Mouse (Mus musculus) heart, postnatal 0 days (tissue): Measurements from ENCODE around the gene Gm4952. TPM values are rescaled to one million over a fixed set of nuclear protein-coding genes. Genes with fewer than 3 reads are reported as not detected.

Source experiments
- ATAC-seq: fragments of 200-750 bp; cut with Nextera tagmentation; 2 replicates; pipeline ENCODE4 v1.8.0; 2017; ENCODE audit warnings: low read depth, moderate number of reproducible peaks, moderate library complexity; ENCODE audit not compliant: insufficient read depth
- DNase-seq: peaks from one replicate; pipeline ENCODE4 v3.0.0-alpha.2; 2016; ENCODE audit warnings: low spot score
- H3K27ac ChIP-seq: fragments of 300-500 bp; sonication (generic); 2 replicates; pipeline ENCODE4 v1.5.1; 2014; ENCODE audit warnings: low read depth, mild to moderate bottlenecking
- H3K27me3 ChIP-seq: fragments of 300-500 bp; sonication (generic); 2 replicates; pipeline ENCODE4 v1.6.1; 2014; ENCODE audit warnings: low read length, mixed read lengths; ENCODE audit not compliant: control insufficient read depth, insufficient read depth
- H3K36me3 ChIP-seq: fragments of 300-500 bp; sonication (generic); replicated peaks from 2 replicates; pipeline ENCODE4 v1.6.1; 2014; ENCODE audit warnings: low read length, mixed read lengths; ENCODE audit not compliant: control insufficient read depth, insufficient read depth
- H3K4me1 ChIP-seq: fragments of 300-500 bp; sonication (generic); 2 replicates; pipeline ENCODE4 v1.6.1; 2014; ENCODE audit warnings: antibody characterized with exemption; ENCODE audit not compliant: control insufficient read depth, insufficient read depth
- H3K4me2 ChIP-seq: fragments of 300-500 bp; sonication (generic); 2 replicates; pipeline ENCODE4 v1.6.1; 2014; ENCODE audit warnings: low read depth, mild to moderate bottlenecking, low read length, moderate library complexity
- H3K4me3 ChIP-seq: fragments of 300-500 bp; sonication (generic); 2 replicates; pipeline ENCODE4 v1.5.1; 2014; ENCODE audit warnings: low read depth, low read length
- H3K9ac ChIP-seq: fragments of 300-500 bp; sonication (generic); replicated peaks from 2 replicates; pipeline ENCODE4 v1.6.1; 2014; ENCODE audit warnings: low read depth, low read length, mixed read lengths
- H3K9me3 ChIP-seq: fragments of 300-500 bp; sonication (generic); replicated peaks from 2 replicates; pipeline ENCODE4 v1.6.1; 2016; ENCODE audit warnings: low read length; ENCODE audit not compliant: control insufficient read depth
- CTCF ChIP-seq: IDR thresholded peaks from 2 replicates; pipeline ENCODE4 v1.5.1; 2016; ENCODE audit warnings: antibody characterized with exemption, control low read depth, low read depth
- EP300 ChIP-seq: IDR thresholded peaks from 2 replicates; pipeline ENCODE4 v1.6.1; 2016; ENCODE audit warnings: antibody characterized with exemption, low read depth
- WGBS: fragments of 180-500 bp; shearing (Covaris S2); extraction: QIAGEN DNeasy Blood & Tissue Kit; methylation state at CpG from one replicate; pipeline ENCODE4 v1.1.7; 2014; 5-methylcytosine and 5-hydroxymethylcytosine counted together
- polyA plus RNA-seq: library from polyadenylated mRNA; unstranded; fragments of >200 nt; fragmentation: Nextera tagmentation; extraction: Ambion mirVana; gene quantifications from 2 replicates; pipeline ENCODE4 v1.2.1, GENCODE M21; 2015
- total RNA-seq: library from RNA; depleted of rRNA; stranded (reverse); fragments of >200 nt; gene quantifications from 2 replicates; pipeline ENCODE4 v1.2.3, GENCODE M21; 2014; ENCODE audit warnings: low replicate concordance

Gene Gm4952
- total and polyA plus RNA-seq, 2 experiments from 2014 or later: not detected

DNA sequence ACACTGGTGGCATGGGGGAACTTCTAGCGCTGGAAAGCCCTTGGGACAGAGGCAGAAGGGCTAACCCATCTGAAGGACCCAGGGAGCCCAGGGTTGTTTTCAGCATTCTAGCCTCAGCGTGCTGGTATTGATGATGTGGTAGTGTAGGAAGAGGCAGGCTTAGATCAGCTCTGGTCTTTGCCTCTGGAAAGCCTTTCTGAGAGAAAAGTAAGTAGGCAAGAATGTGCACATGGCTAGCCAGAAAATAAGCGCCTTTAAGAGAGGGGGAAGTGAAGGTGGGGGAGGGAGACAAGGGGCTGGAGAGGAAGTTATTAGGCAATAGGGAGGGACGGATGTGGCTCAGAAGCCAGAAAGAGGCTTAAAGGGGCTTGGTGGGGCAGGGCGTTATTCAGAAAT lies 25.8 kb upstream of the Gm4952 start:
- peaks cover 15% of the 10 kb centered on the region for H3K36me3 ChIP-seq
- ATAC-seq: no peak
- no peaks in the 10 kb centered on the region for H3K27me3 ChIP-seq
- 0 out of 2 replicates have a peak, but pooled peaks cover 3% of the 10 kb centered on the region for H3K4me1 ChIP-seq
- H3K4me3 ChIP-seq: peak overlapping the region; percentile 48
- H3K4me2 ChIP-seq: peak overlapping the region; percentile 75
- H3K9ac ChIP-seq: peak overlapping the region; percentile 53
- TF ChIP-seq EP300: no peak
- no peak for TF ChIP-seq CTCF
- no peaks in the 10 kb centered on the region for H3K9me3 ChIP-seq
- DNase-seq: peak; percentile 32
- H3K27ac ChIP-seq: peak overlapping the region; percentile 84
- 7% methylated on average over 5 of the region's 5 CpGs for WGBS

DNA sequence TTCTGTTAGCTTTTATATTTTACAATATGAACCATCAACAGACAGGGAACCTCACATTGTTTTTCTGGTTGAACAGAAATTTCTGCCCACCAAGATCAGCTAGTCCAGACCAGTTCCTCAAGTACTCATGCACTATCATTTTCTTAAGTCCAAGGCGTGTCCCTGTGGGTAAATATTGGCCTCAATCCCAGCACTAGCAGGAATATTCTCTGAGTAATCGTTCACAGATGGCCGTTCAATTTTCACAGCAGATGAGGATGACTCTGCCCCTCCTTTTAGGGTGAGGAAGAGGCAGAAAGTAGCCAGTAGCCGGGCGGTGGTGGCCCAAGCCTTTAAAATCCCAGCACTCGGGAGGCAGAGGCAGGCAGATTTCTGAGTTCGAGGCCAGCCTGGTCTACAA lies 24.7 kb upstream of the Gm4952 start:
- no peak for ATAC-seq
- Histone ChIP-seq H3K27me3 (no peaks in the 10 kb centered on the region), H3K4me2 (peak overlapping the region; percentile 75), H3K36me3 (peaks cover 18% of the 10 kb centered on the region), H3K9me3 (no peaks in the 10 kb centered on the region), H3K4me1 (0 out of 2 replicates have a peak, but pooled peaks cover 3% of the 10 kb centered on the region), H3K4me3 (0 out of 2 replicates have a peak overlapping the region, but pooled peaks have one; percentile 48), H3K9ac (no peak overlapping the region), H3K27ac (no peak overlapping the region)
- TF ChIP-seq CTCF (no peak), EP300 (no peak)
- no peak for DNase-seq
- WGBS: 74% methylated on average over 7 of the region's 7 CpGs

DNA sequence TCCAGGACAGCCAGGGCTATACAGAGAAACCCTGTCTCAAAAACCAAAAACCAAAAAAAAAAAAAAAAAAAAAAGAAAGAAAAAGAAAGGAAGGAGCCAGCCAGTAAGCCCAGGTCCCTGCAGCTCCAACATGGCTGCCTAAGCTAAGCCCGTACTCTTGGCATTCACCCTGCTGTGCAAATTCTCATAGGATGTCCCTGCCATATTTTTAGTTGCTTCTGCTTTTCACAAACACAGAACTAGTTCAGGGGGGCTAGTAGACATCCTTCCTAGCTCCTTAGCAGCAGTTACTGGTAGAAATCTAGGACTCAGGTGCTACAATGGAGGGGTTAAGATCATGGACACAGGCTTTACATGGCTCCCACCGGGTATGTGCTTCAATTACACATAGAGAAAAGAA lies 24.3 kb upstream of the Gm4952 start:
- H3K27me3 ChIP-seq: no peaks in the 10 kb centered on the region
- 0 out of 2 replicates have a peak, but pooled peaks cover 3% of the 10 kb centered on the region for H3K4me1 ChIP-seq
- peak overlapping the region; percentile 75; the same call in 1 of the 2 replicates for H3K4me2 ChIP-seq
- no peak overlapping the region; the same call in 1 of the 2 replicates for H3K27ac ChIP-seq
- no peak for ATAC-seq
- peaks cover 18% of the 10 kb centered on the region for H3K36me3 ChIP-seq
- no peak overlapping the region for H3K4me3 ChIP-seq
- H3K9me3 ChIP-seq: no peaks in the 10 kb centered on the region
- WGBS: 89% methylated on average over 2 of the region's 2 CpGs
- H3K9ac ChIP-seq: no peak overlapping the region
- TF ChIP-seq EP300 (no peak), CTCF (no peak)
- DNase-seq: no peak

GRCm38 (mm10) chr19:12576639-12577038 lies 23.1 kb upstream of the Gm4952 start:
- Histone ChIP-seq H3K9ac (no peak overlapping the region), H3K27me3 (no peaks in the 10 kb centered on the region), H3K27ac (no peak overlapping the region), H3K4me2 (no peak overlapping the region), H3K9me3 (no peaks in the 10 kb centered on the region), H3K4me1 (0 out of 2 replicates have a peak, but pooled peaks cover 3% of the 10 kb centered on the region), H3K36me3 (peaks cover 18% of the 10 kb centered on the region), H3K4me3 (no peak overlapping the region)
- ATAC-seq: no peak
- TF ChIP-seq CTCF (no peak), EP300 (no peak)
- no peak for DNase-seq
- WGBS: 74% methylated on average over 2 of the region's 2 CpGs

GRCm38 (mm10) chr19:12585310-12585709 lies 14.5 kb upstream of the Gm4952 start:
- peak overlapping the region; percentile 57; the same call in 1 of the 2 replicates for H3K27ac ChIP-seq
- no peak overlapping the region for H3K4me2 ChIP-seq
- DNase-seq (no peak), ATAC-seq (no peak)
- H3K27me3 ChIP-seq: no peaks in the 10 kb centered on the region
- WGBS: 52% methylated on average over 4 of the region's 4 CpGs
- TF ChIP-seq EP300 (no peak), CTCF (no peak)
- H3K9ac ChIP-seq: no peak overlapping the region
- no peaks in the 10 kb centered on the region for H3K4me1 ChIP-seq
- no peak overlapping the region for H3K4me3 ChIP-seq
- no peaks in the 10 kb centered on the region for H3K36me3 ChIP-seq
- H3K9me3 ChIP-seq: no peaks in the 10 kb centered on the region

GRCm38 (mm10) chr19:12591908-12592307 lies 7.9 kb upstream of the Gm4952 start:
- H3K27me3 ChIP-seq: 0 out of 2 replicates have a peak, but pooled peaks cover 4% of the 10 kb centered on the region
- WGBS: 0% methylated on average over 1 of the region's 1 CpGs
- no peaks in the 10 kb centered on the region for H3K9me3 ChIP-seq
- DNase-seq: peak; percentile 74
- H3K27ac ChIP-seq: no peak overlapping the region
- no peak overlapping the region for H3K4me3 ChIP-seq
- H3K4me1 ChIP-seq: 0 out of 2 replicates have a peak, but pooled peaks cover 3% of the 10 kb centered on the region
- H3K4me2 ChIP-seq: no peak overlapping the region
- no peak overlapping the region for H3K9ac ChIP-seq
- ATAC-seq: peak; percentile 56
- no peaks in the 10 kb centered on the region for H3K36me3 ChIP-seq
- TF ChIP-seq CTCF (peak; percentile 89), EP300 (no peak)
